Mouse (Mus musculus) urinary bladder, adult 18-20 months (tissue): ENCODE measurements around the gene Dbx1.
A peak's percentile ranks its signal among the peaks of the same experiment; 100 is the strongest.

Source experiments
- DNase-seq, 2 experiments: peaks; one replicate each; pipeline ENCODE4 v3.0.0; 2022; ENCODE audit warnings: low spot score in 2 of 2, mixed read lengths in 2 of 2

The Dbx1 gene

GRCm38 (mm10) chr7:49633375-49633956 is 3.2 kb downstream of the Dbx1 start:
- DNase-seq, result no peak

GRCm38 (mm10) chr7:49632391-49632790 is 4.3 kb downstream of the Dbx1 start:
- DNase-seq, result no peak

- DNase-seq, result no peak
Measured at GRCm38 (mm10) chr7:49631885-49632284, 4.8 kb downstream of the Dbx1 start.

GRCm38 (mm10) chr7:49620160-49620559 is 16.5 kb downstream of the Dbx1 start:
- DNase-seq, result no peak

- DNase-seq, result no peak
Measured at GRCm38 (mm10) chr7:49617087-49617486, 19.6 kb downstream of the Dbx1 start.

- DNase-seq, result peak in 1 of 2 experiments; percentile 17
Measured at GRCm38 (mm10) chr7:49616258-49616735, 20.4 kb downstream of the Dbx1 start.

- DNase-seq, result no peak
Measured at GRCm38 (mm10) chr7:49604965-49605795, 31.5 kb downstream of the Dbx1 start.

DNA sequence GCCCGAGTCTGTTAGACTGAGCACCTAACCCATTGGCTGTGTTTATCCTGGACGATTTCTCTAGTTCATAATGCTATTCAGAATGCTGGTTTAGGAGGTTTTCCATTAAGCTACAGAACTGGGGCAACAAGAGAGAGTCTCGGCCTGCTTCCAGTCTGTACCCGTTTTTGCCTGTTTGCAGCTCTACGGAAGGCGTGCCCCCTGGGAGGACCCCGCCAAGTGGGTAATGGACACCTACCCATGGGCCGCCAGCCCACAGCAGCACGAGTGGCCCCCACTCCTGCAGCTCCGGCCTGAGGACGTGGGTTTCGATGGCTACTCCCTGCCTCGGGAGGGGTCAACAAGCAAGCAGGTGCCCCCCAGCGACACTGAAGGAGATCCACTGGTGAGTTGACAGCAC is 32.4 kb downstream of the Dbx1 start:
- DNase-seq, result no peak

DNA sequence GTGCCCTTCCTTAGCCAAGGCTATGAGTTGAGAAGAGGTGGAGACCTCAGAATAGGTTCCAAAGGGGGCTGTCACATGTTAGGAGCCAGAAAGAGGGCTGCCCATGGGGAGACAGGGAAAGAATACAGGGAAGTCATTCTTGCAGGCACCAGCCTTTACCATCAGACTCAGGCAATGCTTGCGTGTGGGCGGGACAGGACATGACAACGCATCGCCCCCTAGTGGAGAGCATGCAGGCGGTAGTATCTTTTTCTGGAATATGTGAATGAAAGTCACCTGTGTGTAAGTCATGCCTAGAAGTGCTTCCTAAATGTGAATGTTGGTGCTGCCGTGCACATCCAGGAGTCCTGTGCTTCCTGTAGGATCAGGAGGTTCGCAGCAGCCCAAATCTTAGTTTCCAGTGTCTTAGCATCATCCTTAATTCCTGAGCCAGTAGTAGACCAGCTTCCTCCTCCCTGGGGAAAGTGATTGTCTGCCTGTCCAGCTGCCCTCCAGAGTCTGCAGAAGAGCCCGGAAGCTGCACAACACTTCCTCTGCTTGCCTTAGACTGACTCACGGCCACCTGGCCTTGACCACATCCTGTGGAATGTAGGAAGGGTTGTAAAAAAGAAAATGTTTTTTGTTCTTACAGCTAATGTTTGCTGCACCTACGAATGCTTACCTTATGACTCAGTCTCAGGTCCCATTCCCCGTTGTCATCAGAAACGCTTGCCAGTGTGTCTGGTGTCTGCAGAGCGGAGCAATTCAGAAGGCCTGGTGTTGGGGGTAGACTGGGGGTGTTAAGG is 35.3 kb downstream of the Dbx1 start:
- peak; percentile 26 to 38 for DNase-seq

GRCm38 (mm10) chr7:49599950-49600349 is 36.7 kb downstream of the Dbx1 start:
- DNase-seq, result no peak

GRCm38 (mm10) chr7:49598225-49598624 is 38.4 kb downstream of the Dbx1 start:
- no peak for DNase-seq

DNA sequence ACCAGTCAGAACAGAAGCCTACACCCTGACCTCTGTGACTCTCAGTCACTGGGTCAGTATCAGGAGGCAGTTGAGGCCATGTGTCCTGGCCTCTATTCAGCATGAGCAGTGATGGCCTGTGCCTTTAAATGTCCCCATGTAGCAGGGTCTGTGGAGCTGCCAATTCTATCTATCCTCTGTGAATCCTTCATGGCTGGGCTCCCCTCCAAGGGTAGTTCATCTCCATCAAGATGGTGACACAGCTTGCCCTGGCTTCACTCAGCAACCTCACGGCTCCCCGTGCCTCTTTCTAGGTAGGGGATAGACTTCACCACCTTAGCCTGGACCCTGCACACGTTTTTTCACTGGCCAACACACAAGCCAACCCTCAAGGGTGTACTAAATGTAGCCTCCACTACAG is 38.9 kb downstream of the Dbx1 start:
- DNase-seq, result no peak

GRCm38 (mm10) chr7:49589635-49590034 is 47.0 kb downstream of the Dbx1 start:
- no peak for DNase-seq

- no peak for DNase-seq
Measured at GRCm38 (mm10) chr7:49586530-49587120, 50.0 kb downstream of the Dbx1 start.

DNA sequence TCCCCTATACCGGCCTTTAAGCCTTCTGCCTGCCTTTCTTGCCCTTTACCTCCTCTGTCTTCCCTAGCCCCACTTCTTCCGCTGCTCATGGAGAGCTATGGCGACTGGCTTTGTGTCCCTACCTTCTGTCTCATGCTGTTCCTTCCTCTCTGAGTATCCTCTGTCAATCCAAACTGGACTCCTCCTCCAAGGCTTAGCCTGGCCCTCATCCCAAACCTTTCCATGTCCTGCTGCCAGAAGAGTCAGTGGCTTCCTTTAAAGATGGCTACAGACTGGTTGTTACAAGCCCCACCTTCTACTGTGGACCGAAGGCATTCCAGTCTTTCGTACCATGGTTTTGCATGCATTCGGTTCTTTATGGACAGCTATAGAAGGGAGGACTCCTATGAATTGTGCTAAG is 53.5 kb downstream of the Dbx1 start:
- no peak for DNase-seq

- no peak for DNase-seq
Measured at GRCm38 (mm10) chr7:49582551-49582950, 54.1 kb downstream of the Dbx1 start.

DNA sequence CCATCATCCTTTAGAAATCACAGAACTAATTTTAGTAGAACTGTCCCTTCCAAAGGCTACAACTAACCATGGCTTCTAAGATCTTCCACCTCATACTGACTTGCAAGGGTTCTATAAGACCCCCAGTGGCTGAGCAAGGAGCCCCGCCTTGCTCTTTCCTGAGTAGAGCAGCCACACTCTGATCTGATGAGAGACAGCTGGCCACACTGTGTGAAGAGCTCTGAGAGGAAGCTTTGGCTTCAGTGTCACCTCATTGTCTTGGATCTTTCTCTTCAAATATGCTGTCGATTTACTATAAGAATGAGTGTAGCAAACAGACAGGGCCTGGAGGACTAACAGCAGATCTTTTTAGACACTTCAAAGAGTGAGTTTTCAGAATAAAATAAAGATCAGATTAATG is 54.7 kb downstream of the Dbx1 start:
- DNase-seq, result no peak
